Mouse (Mus musculus): Measurements from ENCODE around the gene Sept8. TPM values are rescaled to one million over a fixed set of nuclear protein-coding genes. Genes with fewer than 3 reads are reported as not detected.

Sept8 gene
- polyA plus RNA-seq, 1 experiment from 2014 or later, result 18.2 TPM

GRCm38 (mm10) chr11:53531578-53532230 lies 12.6 kb downstream of the Sept8 start:
- Histone ChIP-seq H3K36me3 (ENCODE audit: control insufficient read depth, insufficient read depth, low read length) (peaks cover 19% of the 10 kb centered on the region), H3K4me3 (ENCODE audit: low read length) (no peak overlapping the region), H3K27me3 (replicated peaks; ENCODE audit: control insufficient read depth, insufficient read depth, low read length) (no peaks in the 10 kb centered on the region), H3K4me1 (ENCODE audit: control insufficient read depth, insufficient read depth, low read length) (peaks cover 6% of the 10 kb centered on the region), H3K9me3 (ENCODE audit: control insufficient read depth, low read length) (no peaks in the 10 kb centered on the region), H3K9ac (ENCODE audit: low read depth, low read length) (no peak overlapping the region), H3K27ac (ENCODE audit: low read length) (no peak overlapping the region), H3K4me2 (ENCODE audit: low read depth, low read length) (no peak overlapping the region)
- no peak for ATAC-seq
- 92% methylated on average over 10 of the region's 10 CpGs for WGBS

DNA sequence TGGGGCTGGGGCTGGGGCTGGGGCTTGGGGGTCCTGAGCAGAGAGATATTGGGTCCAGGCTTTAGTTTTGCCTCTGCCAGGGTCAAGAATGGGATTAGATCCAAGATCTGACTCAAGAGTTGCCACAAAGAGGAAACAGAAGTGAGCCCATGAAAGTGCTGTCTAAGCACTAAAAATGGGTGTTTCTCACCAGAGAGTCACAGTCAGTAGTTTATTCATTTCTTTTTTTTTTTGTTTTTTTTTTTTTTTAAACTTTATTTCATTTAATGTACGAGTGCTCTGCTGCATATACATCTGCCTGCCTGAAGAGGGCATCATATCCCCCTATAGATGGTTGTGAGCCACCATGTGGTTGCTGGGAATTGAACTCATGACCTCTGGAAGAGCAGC lies 13.2 kb downstream of the Sept8 start:
- Histone ChIP-seq H3K9me3 (ENCODE audit: control insufficient read depth, low read length) (no peaks in the 10 kb centered on the region), H3K4me3 (ENCODE audit: low read length) (no peak overlapping the region), H3K36me3 (ENCODE audit: control insufficient read depth, insufficient read depth, low read length) (peaks cover 20% of the 10 kb centered on the region), H3K27ac (ENCODE audit: low read length) (no peak overlapping the region), H3K9ac (ENCODE audit: low read depth, low read length) (no peak overlapping the region), H3K4me2 (ENCODE audit: low read depth, low read length) (no peak overlapping the region), H3K27me3 (replicated peaks; ENCODE audit: control insufficient read depth, insufficient read depth, low read length) (no peaks in the 10 kb centered on the region), H3K4me1 (ENCODE audit: control insufficient read depth, insufficient read depth, low read length) (peaks cover 6% of the 10 kb centered on the region)
- WGBS, result 87% methylated on average over 1 of the region's 1 CpGs
- ATAC-seq, result no peak

DNA sequence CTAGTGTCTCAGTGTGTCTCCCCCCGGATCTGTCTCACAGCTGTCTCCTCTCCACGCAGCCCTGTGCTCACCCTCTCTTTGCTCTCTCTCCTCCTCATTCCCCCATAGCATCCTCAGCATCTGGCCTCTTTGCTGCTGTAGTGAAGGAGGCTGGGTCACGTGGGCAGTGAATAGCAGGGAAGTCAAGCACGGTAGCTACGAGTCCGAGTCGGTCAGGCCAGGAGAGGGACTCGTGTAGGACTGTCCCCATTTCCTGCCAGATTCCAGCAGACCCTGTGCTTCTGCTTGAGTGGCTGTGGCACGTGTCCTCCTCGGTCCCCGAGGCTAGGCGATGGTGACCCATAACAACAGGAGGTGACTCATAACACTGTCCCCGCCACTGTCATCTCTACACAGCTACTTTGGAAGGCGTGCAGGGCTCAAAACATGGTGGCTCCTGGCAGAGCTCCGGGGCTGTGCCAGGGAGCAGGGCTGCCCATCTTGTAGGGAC lies 20.0 kb downstream of the Sept8 start:
- ATAC-seq, result no peak
- H3K36me3 ChIP-seq (ENCODE audit: control insufficient read depth, insufficient read depth, low read length), result peaks cover 19% of the 10 kb centered on the region
- H3K4me1 ChIP-seq (ENCODE audit: control insufficient read depth, insufficient read depth, low read length), result no peaks in the 10 kb centered on the region
- WGBS, result 75% methylated on average over 15 of the region's 15 CpGs
- no peak overlapping the region for H3K4me3 ChIP-seq (ENCODE audit: low read length)
- H3K27ac ChIP-seq (ENCODE audit: low read length), result no peak overlapping the region
- H3K9me3 ChIP-seq (ENCODE audit: control insufficient read depth, low read length), result no peaks in the 10 kb centered on the region
- no peaks in the 10 kb centered on the region for H3K27me3 ChIP-seq (replicated peaks; ENCODE audit: control insufficient read depth, insufficient read depth, low read length)
- H3K9ac ChIP-seq (ENCODE audit: low read depth, low read length), result no peak overlapping the region
- no peak overlapping the region for H3K4me2 ChIP-seq (ENCODE audit: low read depth, low read length)

- no peak overlapping the region for H3K27ac ChIP-seq (ENCODE audit: low read length)
- H3K4me3 ChIP-seq (ENCODE audit: low read length), result no peak overlapping the region
- no peak overlapping the region for H3K9ac ChIP-seq (ENCODE audit: low read depth, low read length)
- no peaks in the 10 kb centered on the region for H3K4me1 ChIP-seq (ENCODE audit: control insufficient read depth, insufficient read depth, low read length)
- H3K4me2 ChIP-seq (ENCODE audit: low read depth, low read length), result no peak overlapping the region
- WGBS, result 88% methylated on average over 3 of the region's 3 CpGs
- no peaks in the 10 kb centered on the region for H3K9me3 ChIP-seq (ENCODE audit: control insufficient read depth, low read length)
- no peaks in the 10 kb centered on the region for H3K27me3 ChIP-seq (replicated peaks; ENCODE audit: control insufficient read depth, insufficient read depth, low read length)
- H3K36me3 ChIP-seq (ENCODE audit: control insufficient read depth, insufficient read depth, low read length), result peaks cover 9% of the 10 kb centered on the region
- no peak for ATAC-seq
Observed at GRCm38 (mm10) chr11:53540394-53540793, 21.3 kb downstream of the Sept8 start.

- Histone ChIP-seq H3K27me3 (replicated peaks; ENCODE audit: control insufficient read depth, insufficient read depth, low read length) (no peaks in the 10 kb centered on the region), H3K9me3 (ENCODE audit: control insufficient read depth, low read length) (no peaks in the 10 kb centered on the region), H3K4me1 (ENCODE audit: control insufficient read depth, insufficient read depth, low read length) (no peaks in the 10 kb centered on the region), H3K36me3 (ENCODE audit: control insufficient read depth, insufficient read depth, low read length) (peaks cover 8% of the 10 kb centered on the region), H3K9ac (ENCODE audit: low read depth, low read length) (no peak overlapping the region), H3K4me3 (ENCODE audit: low read length) (no peak overlapping the region), H3K27ac (ENCODE audit: low read length) (no peak overlapping the region), H3K4me2 (ENCODE audit: low read depth, low read length) (no peak overlapping the region)
- WGBS, result 79% methylated on average over 11 of the region's 11 CpGs
- ATAC-seq, result no peak
Observed at GRCm38 (mm10) chr11:53541222-53541621, 22.2 kb downstream of the Sept8 start.

DNA sequence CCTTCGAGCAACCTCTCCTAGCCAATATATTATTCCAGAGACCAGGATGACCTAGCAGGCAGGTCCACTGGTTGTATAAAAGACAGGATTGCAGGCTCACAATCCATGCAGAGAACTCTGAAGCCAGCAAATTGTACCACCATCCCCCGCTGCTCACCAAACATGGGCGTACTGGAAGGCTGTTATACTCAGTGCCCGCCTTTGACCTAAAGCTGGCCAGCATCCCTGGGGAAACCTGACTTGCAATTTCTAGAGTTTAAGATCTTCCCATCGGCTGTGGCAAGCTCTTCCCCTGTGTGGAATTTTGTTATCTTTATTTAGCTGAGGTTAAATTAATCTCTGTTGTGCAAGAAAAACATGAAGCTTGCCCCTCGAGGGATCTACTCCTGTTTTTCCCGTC lies 24.0 kb downstream of the Sept8 start:
- H3K9ac ChIP-seq (ENCODE audit: low read depth, low read length), result no peak overlapping the region
- no peak overlapping the region for H3K27ac ChIP-seq (ENCODE audit: low read length)
- H3K27me3 ChIP-seq (replicated peaks; ENCODE audit: control insufficient read depth, insufficient read depth, low read length), result no peaks in the 10 kb centered on the region
- no peaks in the 10 kb centered on the region; the same call in 1 of the 2 replicates for H3K36me3 ChIP-seq (ENCODE audit: control insufficient read depth, insufficient read depth, low read length)
- no peaks in the 10 kb centered on the region for H3K9me3 ChIP-seq (ENCODE audit: control insufficient read depth, low read length)
- no peaks in the 10 kb centered on the region for H3K4me1 ChIP-seq (ENCODE audit: control insufficient read depth, insufficient read depth, low read length)
- WGBS, result 57% methylated on average over 7 of the region's 7 CpGs
- H3K4me2 ChIP-seq (ENCODE audit: low read depth, low read length), result no peak overlapping the region
- no peak overlapping the region for H3K4me3 ChIP-seq (ENCODE audit: low read length)
- ATAC-seq, result no peak

DNA sequence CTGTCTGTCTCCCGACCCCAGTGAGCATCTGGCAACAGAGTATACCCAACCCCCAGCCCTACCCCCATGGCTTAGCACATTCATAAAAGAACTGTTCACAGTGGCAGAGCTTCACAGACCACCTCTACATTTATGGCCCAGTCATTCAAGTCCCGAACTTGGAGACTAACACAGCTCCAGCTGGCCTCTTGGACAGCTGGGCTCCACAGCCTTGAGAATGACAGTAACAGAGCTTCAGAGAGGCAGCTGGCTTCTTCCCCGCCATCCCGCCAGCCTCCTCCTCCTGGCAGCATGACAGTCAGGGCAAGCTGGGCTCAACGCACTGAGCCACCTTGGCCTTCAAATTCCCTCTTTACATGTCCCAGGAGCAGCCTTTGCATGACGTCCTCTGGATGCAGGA lies 27.2 kb downstream of the Sept8 start:
- Histone ChIP-seq H3K4me2 (ENCODE audit: low read depth, low read length) (no peak overlapping the region), H3K36me3 (ENCODE audit: control insufficient read depth, insufficient read depth, low read length) (no peaks in the 10 kb centered on the region), H3K27ac (ENCODE audit: low read length) (no peak overlapping the region), H3K4me3 (ENCODE audit: low read length) (no peak overlapping the region), H3K9ac (ENCODE audit: low read depth, low read length) (no peak overlapping the region), H3K4me1 (ENCODE audit: control insufficient read depth, insufficient read depth, low read length) (no peaks in the 10 kb centered on the region), H3K27me3 (replicated peaks; ENCODE audit: control insufficient read depth, insufficient read depth, low read length) (no peaks in the 10 kb centered on the region), H3K9me3 (ENCODE audit: control insufficient read depth, low read length) (no peaks in the 10 kb centered on the region)
- 41% methylated on average over 6 of the region's 6 CpGs for WGBS
- no peak for ATAC-seq

- no peaks in the 10 kb centered on the region for H3K9me3 ChIP-seq (ENCODE audit: control insufficient read depth, low read length)
- no peak overlapping the region for H3K4me3 ChIP-seq (ENCODE audit: low read length)
- H3K4me2 ChIP-seq (ENCODE audit: low read depth, low read length), result no peak overlapping the region
- H3K27ac ChIP-seq (ENCODE audit: low read length), result no peak overlapping the region
- peak; percentile 80 for ATAC-seq
- H3K27me3 ChIP-seq (replicated peaks; ENCODE audit: control insufficient read depth, insufficient read depth, low read length), result no peaks in the 10 kb centered on the region
- H3K9ac ChIP-seq (ENCODE audit: low read depth, low read length), result no peak overlapping the region
- H3K4me1 ChIP-seq (ENCODE audit: control insufficient read depth, insufficient read depth, low read length), result no peaks in the 10 kb centered on the region
- no peaks in the 10 kb centered on the region for H3K36me3 ChIP-seq (ENCODE audit: control insufficient read depth, insufficient read depth, low read length)
- 72% methylated on average over 6 of the region's 6 CpGs for WGBS
Observed at GRCm38 (mm10) chr11:53547566-53547965, 28.5 kb downstream of the Sept8 start.

DNA sequence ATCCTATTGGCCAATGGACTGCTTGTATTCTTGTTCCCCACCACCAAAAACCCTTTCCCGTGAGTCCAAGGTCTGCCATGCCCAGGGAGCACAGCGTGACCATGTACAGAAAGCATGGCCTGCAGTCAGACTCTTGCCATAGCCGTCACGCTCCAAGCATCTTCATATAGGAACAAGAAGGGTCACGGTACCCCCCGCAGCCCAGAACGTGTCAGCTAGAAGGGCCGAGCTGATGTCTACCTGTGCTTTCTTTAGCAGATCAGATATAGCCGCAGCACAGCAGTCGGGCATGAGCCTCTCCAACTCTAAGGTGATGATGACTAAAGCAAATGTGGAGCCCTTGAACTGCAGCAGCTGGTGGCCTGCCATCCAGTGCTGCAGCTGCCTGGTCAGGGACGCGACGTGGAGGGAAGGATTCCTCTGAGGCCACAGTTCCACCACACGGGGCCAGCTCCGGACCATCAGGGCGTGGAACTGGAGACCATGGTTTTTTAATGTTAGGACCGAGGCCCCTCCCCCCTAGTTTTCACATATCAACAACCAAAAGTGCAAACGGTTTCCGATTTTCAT lies 29.1 kb downstream of the Sept8 start:
- 85% methylated on average over 19 of the region's 19 CpGs for WGBS
- no peak for ATAC-seq
- H3K27me3 ChIP-seq (replicated peaks; ENCODE audit: control insufficient read depth, insufficient read depth, low read length), result no peaks in the 10 kb centered on the region
- H3K9me3 ChIP-seq (ENCODE audit: control insufficient read depth, low read length), result no peaks in the 10 kb centered on the region
- H3K9ac ChIP-seq (ENCODE audit: low read depth, low read length), result no peak overlapping the region
- H3K4me3 ChIP-seq (ENCODE audit: low read length), result no peak overlapping the region
- no peak overlapping the region for H3K4me2 ChIP-seq (ENCODE audit: low read depth, low read length)
- no peaks in the 10 kb centered on the region for H3K4me1 ChIP-seq (ENCODE audit: control insufficient read depth, insufficient read depth, low read length)
- H3K27ac ChIP-seq (ENCODE audit: low read length), result no peak overlapping the region
- no peaks in the 10 kb centered on the region for H3K36me3 ChIP-seq (ENCODE audit: control insufficient read depth, insufficient read depth, low read length)

GRCm38 (mm10) chr11:53550714-53551113 lies 31.7 kb downstream of the Sept8 start:
- Histone ChIP-seq H3K9ac (ENCODE audit: low read depth, low read length) (no peak overlapping the region), H3K9me3 (ENCODE audit: control insufficient read depth, low read length) (no peaks in the 10 kb centered on the region; the same call in 1 of the 2 replicates), H3K27me3 (replicated peaks; ENCODE audit: control insufficient read depth, insufficient read depth, low read length) (no peaks in the 10 kb centered on the region), H3K27ac (ENCODE audit: low read length) (no peak overlapping the region), H3K4me1 (ENCODE audit: control insufficient read depth, insufficient read depth, low read length) (no peaks in the 10 kb centered on the region), H3K4me2 (ENCODE audit: low read depth, low read length) (no peak overlapping the region), H3K36me3 (ENCODE audit: control insufficient read depth, insufficient read depth, low read length) (no peaks in the 10 kb centered on the region), H3K4me3 (ENCODE audit: low read length) (no peak overlapping the region)
- ATAC-seq, result no peak
- 80% methylated on average over 1 of the region's 1 CpGs for WGBS
